Mouse (Mus musculus) cerebral cortex, adult 2 months (tissue): ENCODE data around the gene Lins1.

Source experiments
- WGBS: fragments of 180-500 bp; shearing (Covaris S2); methylation state at CpG from one replicate; pipeline ENCODE4 v1.1.7; 2018; 5-methylcytosine and 5-hydroxymethylcytosine counted together

Lins1 gene

GRCm38 (mm10) chr7:66689620-66690360, at the start of gene Lins1:
Gene Lins1, plus strand, starts transcription at chr7:66689889.
- WGBS, result under 1% methylated on average over 52 of the region's 52 CpGs

- 99% methylated on average over 2 of the region's 2 CpGs for WGBS
These were observed 44.0 kb upstream of the Lins1 start for GRCm38 (mm10) chr7:66645736-66646135.

- 88% methylated on average over 2 of the region's 2 CpGs for WGBS
These were observed 40.5 kb upstream of the Lins1 start for GRCm38 (mm10) chr7:66649181-66649580.

GRCm38 (mm10) chr7:66650883-66651282, 38.8 kb upstream of the Lins1 start:
- 80% methylated on average over 5 of the region's 5 CpGs for WGBS

GRCm38 (mm10) chr7:66652216-66652615, 37.5 kb upstream of the Lins1 start:
- 87% methylated on average over 4 of the region's 4 CpGs for WGBS

GRCm38 (mm10) chr7:66653596-66653995, 36.1 kb upstream of the Lins1 start:
- 94% methylated on average over 9 of the region's 9 CpGs for WGBS

- 80% methylated on average over 9 of the region's 9 CpGs for WGBS
These were observed 34.2 kb upstream of the Lins1 start for GRCm38 (mm10) chr7:66655471-66655870.

- 65% methylated on average over 7 of the region's 7 CpGs for WGBS
These were observed 29.4 kb upstream of the Lins1 start for GRCm38 (mm10) chr7:66660291-66660690.

- WGBS, result 76% methylated on average over 8 of the region's 8 CpGs
These were observed 28.7 kb upstream of the Lins1 start for GRCm38 (mm10) chr7:66660972-66661371.

- WGBS, result 6% methylated on average over 8 of the region's 8 CpGs
These were observed 28.1 kb upstream of the Lins1 start for GRCm38 (mm10) chr7:66661572-66661971.

- 89% methylated on average over 3 of the region's 3 CpGs for WGBS
These were observed 26.1 kb upstream of the Lins1 start for GRCm38 (mm10) chr7:66663548-66663947.

GRCm38 (mm10) chr7:66675800-66676199, 13.9 kb upstream of the Lins1 start:
- 94% methylated on average over 2 of the region's 2 CpGs for WGBS

- 94% methylated on average over 5 of the region's 5 CpGs for WGBS
These were observed 7.4 kb upstream of the Lins1 start for GRCm38 (mm10) chr7:66682119-66682863.

GRCm38 (mm10) chr7:66688721-66689120, 968 bp upstream of the Lins1 start:
- 0% methylated on average over 5 of the region's 5 CpGs for WGBS

- WGBS, result under 1% methylated on average over 17 of the region's 18 CpGs
These were observed 432 bp upstream of the Lins1 start, which contains the start of gene Asb7 for GRCm38 (mm10) chr7:66689294-66689619. Gene Asb7, minus strand, starts transcription at chr7:66689596.

GRCm38 (mm10) chr7:66694467-66694866, 4.8 kb downstream of the Lins1 start:
- WGBS, result 76% methylated on average over 7 of the region's 7 CpGs

GRCm38 (mm10) chr7:66702721-66703120, 13.0 kb downstream of the Lins1 start:
- WGBS, result 89% methylated on average over 7 of the region's 7 CpGs

- WGBS, result 88% methylated on average over 3 of the region's 3 CpGs
These were observed 14.9 kb downstream of the Lins1 start for GRCm38 (mm10) chr7:66704631-66705030.

- WGBS, result 22% methylated on average over 2 of the region's 2 CpGs
These were observed 21.5 kb downstream of the Lins1 start for GRCm38 (mm10) chr7:66711166-66711565.

- 90% methylated on average over 4 of the region's 4 CpGs for WGBS
These were observed 34.8 kb downstream of the Lins1 start for GRCm38 (mm10) chr7:66724514-66724913.

GRCm38 (mm10) chr7:66724954-66725353, 35.3 kb downstream of the Lins1 start:
- WGBS, result 77% methylated on average over 6 of the region's 6 CpGs

GRCm38 (mm10) chr7:66728072-66728471, 38.4 kb downstream of the Lins1 start:
- WGBS, result 96% methylated on average over 6 of the region's 6 CpGs

GRCm38 (mm10) chr7:66729232-66729631, 39.5 kb downstream of the Lins1 start:
- 94% methylated on average over 2 of the region's 2 CpGs for WGBS
